Mouse (Mus musculus) neural tube, embryonic 11.5 days (tissue): ENCODE measurements around the gene Fbxo27. TPM values are rescaled to one million over a fixed set of nuclear protein-coding genes. Genes with fewer than 3 reads are reported as not detected.
A peak's percentile ranks its signal among the peaks of the same experiment; 100 is the strongest.
"Not testable (repeated sequence)": the region's sequence is repeated elsewhere in the genome, so short reads cannot be mapped to it uniquely, and the experiment has no call there.

Experiments used
- ATAC-seq: fragments of 200-750 bp; cut with Nextera tagmentation; 2 replicates; pipeline ENCODE4 v1.8.0; 2017; ENCODE audit warnings: moderate number of reproducible peaks, mild to moderate bottlenecking, moderate TSS enrichment, moderate library complexity; ENCODE audit not compliant: insufficient read depth, low FRiP score, low TSS enrichment
- DNase-seq: peaks from one replicate; pipeline ENCODE4 v3.0.0-alpha.2; 2015; ENCODE audit warnings: low spot score
- H3K27ac ChIP-seq: fragments of 300-500 bp; sonication (generic); 2 replicates; pipeline ENCODE4 v1.5.1; 2014; ENCODE audit warnings: low read depth, mild to moderate bottlenecking, low read length
- H3K27me3 ChIP-seq: fragments of 300-500 bp; sonication (generic); 2 replicates; pipeline ENCODE4 v1.6.1; 2014; ENCODE audit warnings: mild to moderate bottlenecking, low read length, mixed read lengths; ENCODE audit not compliant: control insufficient read depth, insufficient read depth
- H3K36me3 ChIP-seq: fragments of 300-500 bp; sonication (generic); 2 replicates; pipeline ENCODE4 v1.6.1; 2014; ENCODE audit warnings: mild to moderate bottlenecking, low read length, moderate library complexity, mixed read lengths; ENCODE audit not compliant: control insufficient read depth, insufficient read depth
- H3K4me1 ChIP-seq: fragments of 300-500 bp; sonication (generic); 2 replicates; pipeline ENCODE4 v1.6.1; 2014; ENCODE audit warnings: low read length, mixed read lengths; ENCODE audit not compliant: control insufficient read depth, insufficient read depth
- H3K4me2 ChIP-seq: fragments of 300-500 bp; sonication (generic); 2 replicates; pipeline ENCODE4 v1.6.1; 2014; ENCODE audit warnings: low read depth, mild to moderate bottlenecking, moderate library complexity
- H3K4me3 ChIP-seq: fragments of 300-500 bp; sonication (generic); 2 replicates; pipeline ENCODE4 v1.5.1; 2014; ENCODE audit warnings: low read depth, low read length
- H3K9ac ChIP-seq: fragments of 300-500 bp; sonication (generic); 2 replicates; pipeline ENCODE4 v1.6.1; 2014; ENCODE audit warnings: mild to moderate bottlenecking, low read length
- H3K9me3 ChIP-seq: fragments of 300-500 bp; sonication (generic); 2 replicates; pipeline ENCODE4 v1.6.1; 2016; ENCODE audit warnings: low read length; ENCODE audit not compliant: control insufficient read depth
- WGBS: fragments of 180-500 bp; shearing (Covaris S2); extraction: QIAGEN DNeasy Blood & Tissue Kit; methylation state at CpG from one replicate; pipeline ENCODE4 v1.1.7; 2014; 5-methylcytosine and 5-hydroxymethylcytosine counted together
- polyA plus RNA-seq: library from polyadenylated mRNA; unstranded; fragments of >200 nt; fragmentation: Nextera tagmentation; extraction: Ambion mirVana; gene quantifications from 2 replicates; pipeline ENCODE4 v1.2.1, GENCODE M21; 2014

Gene Fbxo27
- polyA plus RNA-seq, 1 experiment from 2014 or later: 5.3 TPM

DNA sequence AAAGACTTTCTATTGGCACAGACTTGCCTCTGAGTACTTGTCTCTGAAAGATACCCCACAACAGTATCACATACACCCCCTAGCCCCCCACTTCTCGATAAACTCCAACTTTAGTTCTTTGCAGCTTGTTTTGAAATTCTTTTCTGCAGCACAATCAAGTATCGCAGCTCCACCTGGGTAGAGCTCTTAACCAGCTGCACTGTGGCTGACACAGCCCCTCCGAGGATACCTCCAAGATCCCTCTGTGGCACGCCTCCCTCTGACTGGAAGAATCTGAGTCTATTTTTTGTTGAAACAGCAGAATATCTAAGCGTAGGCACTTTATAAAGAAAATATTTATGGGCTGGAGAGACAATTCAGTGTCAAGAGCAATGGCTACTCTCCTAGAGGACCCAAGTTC, 20.4 kb upstream of the Fbxo27 start:
- WGBS: 91% methylated on average over 5 of the region's 5 CpGs
- Histone ChIP-seq H3K27ac (no peak overlapping the region), H3K36me3 (no peaks in the 10 kb centered on the region), H3K4me2 (no peak overlapping the region), H3K4me3 (no peak overlapping the region), H3K9me3 (no peaks in the 10 kb centered on the region), H3K9ac (no peak overlapping the region), H3K4me1 (no peaks in the 10 kb centered on the region), H3K27me3 (no peaks in the 10 kb centered on the region)
- DNase-seq (no peak), ATAC-seq (no peak)

GRCm38 (mm10) chr7:28672786-28673185, 19.9 kb upstream of the Fbxo27 start:
- 65% methylated on average over 5 of the region's 5 CpGs for WGBS

DNA sequence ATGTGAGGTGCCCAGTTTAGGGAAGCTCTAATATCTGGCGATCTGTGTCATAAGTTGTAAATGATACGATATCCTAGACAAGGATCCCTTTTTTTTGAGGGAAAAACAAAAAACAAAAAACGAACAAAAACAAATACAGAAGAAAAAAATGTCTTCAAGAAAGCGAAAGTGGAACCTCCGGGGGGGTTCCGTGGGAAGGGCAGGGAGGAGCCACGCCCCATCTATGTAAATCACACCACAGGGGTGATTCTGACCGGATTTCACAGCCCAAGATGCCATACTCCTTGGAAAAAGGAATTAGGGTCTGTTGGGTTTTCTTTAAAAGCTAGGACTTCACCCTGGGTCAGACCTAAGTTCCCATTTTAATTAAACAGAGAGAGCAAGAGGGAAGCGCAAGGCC, 17.7 kb upstream of the Fbxo27 start:
- Histone ChIP-seq H3K4me1 (no peaks in the 10 kb centered on the region), H3K9ac (no peak overlapping the region), H3K27ac (no peak overlapping the region), H3K36me3 (no peaks in the 10 kb centered on the region), H3K9me3 (no peaks in the 10 kb centered on the region), H3K27me3 (no peaks in the 10 kb centered on the region), H3K4me2 (no peak overlapping the region), H3K4me3 (no peak overlapping the region)
- no peak for DNase-seq
- WGBS: 72% methylated on average over 9 of the region's 9 CpGs
- ATAC-seq: no peak

More at GRCm38 (mm10) chr7:28672786-28673185, 19.9 kb upstream of the Fbxo27 start:
- DNase-seq, H3K27ac ChIP-seq, H3K4me3 ChIP-seq, ATAC-seq, H3K27me3 ChIP-seq, H3K4me1 ChIP-seq, H3K9me3 ChIP-seq, H3K36me3 ChIP-seq, H3K4me2 ChIP-seq, H3K9ac ChIP-seq: not testable (repeated sequence)

DNA sequence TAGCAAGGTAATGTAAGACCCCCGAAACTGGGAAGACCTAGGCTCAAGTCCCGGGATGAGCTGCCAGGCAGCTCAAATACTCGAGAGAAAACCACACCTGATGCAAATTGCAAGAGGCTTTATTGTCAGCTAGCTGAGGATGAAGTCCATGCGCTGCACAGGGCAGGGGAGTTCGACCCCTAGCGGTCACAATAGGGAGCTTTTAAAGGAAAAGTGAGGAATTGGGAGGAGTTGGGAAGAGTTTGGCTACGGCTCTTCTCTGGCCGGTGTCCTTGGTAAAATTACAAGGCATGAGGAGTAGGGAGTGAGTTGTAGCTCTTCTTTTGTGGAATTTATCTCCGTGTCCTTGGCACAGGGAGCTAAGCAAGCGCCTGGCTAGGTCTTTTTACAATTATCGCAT, 16.9 kb upstream of the Fbxo27 start:
- H3K4me3 ChIP-seq: no peak overlapping the region

DNA sequence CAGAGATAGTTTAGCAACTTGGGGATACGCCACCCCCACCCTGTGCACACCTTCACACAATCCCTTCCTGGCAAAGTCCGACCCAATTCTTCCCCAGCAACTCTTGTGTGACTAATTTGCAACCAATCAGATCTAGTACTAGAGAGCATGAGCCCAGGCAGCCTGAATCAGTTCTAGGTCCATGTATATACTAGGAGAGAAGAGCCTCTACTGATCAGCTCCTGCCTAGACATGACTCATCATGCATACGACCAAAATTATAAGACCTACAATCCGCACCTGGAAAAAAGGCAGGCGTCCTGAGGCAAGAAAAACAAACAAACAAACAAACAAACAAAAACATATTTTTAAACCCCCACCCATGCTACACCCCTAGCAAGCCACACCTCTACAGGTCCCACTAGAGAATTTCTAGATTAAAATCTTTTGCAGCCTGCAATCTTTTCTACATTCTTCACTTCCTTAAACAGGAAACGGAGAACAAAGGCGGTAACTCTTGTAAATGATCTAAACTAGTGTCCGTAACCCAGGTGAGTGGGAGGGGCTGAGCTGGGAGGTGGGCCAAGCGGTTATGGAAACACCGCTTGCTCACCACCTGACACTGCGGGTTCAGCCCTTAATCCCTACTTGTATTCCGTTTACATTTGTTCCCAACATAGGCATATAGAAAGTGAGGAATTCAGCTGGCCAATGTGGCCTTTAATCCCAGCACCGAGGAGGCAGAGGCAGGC, 15.7 kb upstream of the Fbxo27 start:
- Histone ChIP-seq H3K9me3 (no peaks in the 10 kb centered on the region), H3K4me2 (no peak overlapping the region), H3K4me3 (no peak overlapping the region), H3K4me1 (no peaks in the 10 kb centered on the region), H3K27ac (no peak overlapping the region), H3K36me3 (no peaks in the 10 kb centered on the region), H3K27me3 (no peaks in the 10 kb centered on the region), H3K9ac (no peak overlapping the region)
- no peak for DNase-seq
- no peak for ATAC-seq
- WGBS: 84% methylated on average over 13 of the region's 13 CpGs

More for the DNA sequence above, 16.9 kb upstream of the Fbxo27 start:
- Histone ChIP-seq H3K4me2 (no peak overlapping the region), H3K36me3 (no peaks in the 10 kb centered on the region), H3K9ac (no peak overlapping the region), H3K27ac (no peak overlapping the region), H3K9me3 (no peaks in the 10 kb centered on the region), H3K27me3 (no peaks in the 10 kb centered on the region), H3K4me1 (no peaks in the 10 kb centered on the region)
- DNase-seq (no peak), ATAC-seq (no peak)
- 47% methylated on average over 11 of the region's 11 CpGs for WGBS

GRCm38 (mm10) chr7:28677624-28678023, 15.0 kb upstream of the Fbxo27 start:
- Histone ChIP-seq H3K4me2 (no peak overlapping the region), H3K9ac (no peak overlapping the region), H3K27me3 (no peaks in the 10 kb centered on the region), H3K27ac (no peak overlapping the region), H3K4me3 (no peak overlapping the region), H3K36me3 (no peaks in the 10 kb centered on the region), H3K4me1 (no peaks in the 10 kb centered on the region), H3K9me3 (no peaks in the 10 kb centered on the region)
- DNase-seq (no peak), ATAC-seq (no peak)
- 88% methylated on average over 8 of the region's 8 CpGs for WGBS

GRCm38 (mm10) chr7:28691075-28691474, 1.6 kb upstream of the Fbxo27 start:
- H3K9ac ChIP-seq: no peak overlapping the region
- DNase-seq (no peak), ATAC-seq (no peak)
- no peak overlapping the region for H3K27ac ChIP-seq
- H3K27me3 ChIP-seq: no peaks in the 10 kb centered on the region
- 74% methylated on average over 7 of the region's 7 CpGs for WGBS
- H3K4me2 ChIP-seq: no peak overlapping the region
- no peaks in the 10 kb centered on the region for H3K36me3 ChIP-seq
- H3K4me1 ChIP-seq: 0 out of 2 replicates have a peak, but pooled peaks cover 4% of the 10 kb centered on the region
- H3K9me3 ChIP-seq: no peaks in the 10 kb centered on the region
- H3K4me3 ChIP-seq: no peak overlapping the region

DNA sequence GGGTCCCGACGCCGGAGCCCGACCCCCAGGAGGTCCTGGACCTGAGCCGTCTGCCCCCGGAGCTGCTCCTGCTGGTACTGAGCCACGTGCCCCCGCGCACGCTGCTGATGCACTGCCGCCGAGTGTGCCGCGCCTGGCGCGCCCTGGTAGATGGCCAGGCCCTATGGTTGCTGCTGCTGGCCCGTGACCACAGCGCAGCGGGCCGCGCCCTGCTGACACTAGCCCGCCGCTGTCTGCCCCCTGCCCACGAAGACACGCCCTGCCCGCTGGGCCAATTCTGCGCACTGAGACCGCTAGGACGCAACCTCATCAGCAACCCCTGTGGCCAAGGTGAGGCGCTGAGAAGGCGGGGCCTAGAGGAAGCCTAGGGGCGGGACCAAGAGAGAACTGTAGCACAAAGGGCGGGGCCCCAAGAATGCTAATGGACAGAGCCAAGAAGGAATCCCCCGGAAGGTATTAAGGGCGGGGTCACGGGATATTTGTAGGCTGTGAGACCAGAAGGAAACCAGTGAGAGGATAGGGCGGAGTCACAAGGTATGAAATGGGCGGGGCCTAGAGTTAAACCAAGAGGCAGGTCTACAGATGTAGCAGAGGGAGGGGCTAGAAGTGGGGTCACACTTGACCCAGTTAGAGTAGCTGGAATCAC, 795 bp downstream of the Fbxo27 start:
- ATAC-seq: peak; percentile 81
- peak overlapping the region; percentile 92 for H3K4me2 ChIP-seq
- no peaks in the 10 kb centered on the region for H3K27me3 ChIP-seq
- H3K4me1 ChIP-seq: 0 out of 2 replicates have a peak, but pooled peaks cover 4% of the 10 kb centered on the region
- H3K27ac ChIP-seq: no peak overlapping the region
- no peaks in the 10 kb centered on the region for H3K36me3 ChIP-seq
- no peaks in the 10 kb centered on the region for H3K9me3 ChIP-seq
- WGBS: under 1% methylated on average over 38 of the region's 38 CpGs
- DNase-seq: peak; percentile 76
- peak overlapping the region; percentile 49 for H3K4me3 ChIP-seq
- peak overlapping the region; percentile 37 for H3K9ac ChIP-seq

GRCm38 (mm10) chr7:28694423-28694822, 1.8 kb downstream of the Fbxo27 start:
- no peaks in the 10 kb centered on the region for H3K9me3 ChIP-seq
- H3K4me3 ChIP-seq: no peak overlapping the region; the same call in 1 of the 2 replicates
- H3K4me1 ChIP-seq: 0 out of 2 replicates have a peak, but pooled peaks cover 4% of the 10 kb centered on the region
- 10% methylated on average over 14 of the region's 14 CpGs for WGBS
- no peaks in the 10 kb centered on the region for H3K27me3 ChIP-seq
- no peaks in the 10 kb centered on the region for H3K36me3 ChIP-seq
- no peak overlapping the region for H3K9ac ChIP-seq
- DNase-seq (peak; percentile 48), ATAC-seq (no peak)
- no peak overlapping the region for H3K4me2 ChIP-seq
- H3K27ac ChIP-seq: no peak overlapping the region
